Mouse (Mus musculus): ENCODE results near the gene Rab38. TPM values are rescaled to one million over a fixed set of nuclear protein-coding genes. Genes with fewer than 3 reads are reported as not detected.

Gene Rab38
- polyA plus RNA-seq (2014; fragmentation: Illumina TruSeq; extraction: RNeasy Lipid Tissue Mini Kit (QIAGEN cat#74804); ENCODE audit: low read depth, low replicate concordance): 3.6 TPM

DNA sequence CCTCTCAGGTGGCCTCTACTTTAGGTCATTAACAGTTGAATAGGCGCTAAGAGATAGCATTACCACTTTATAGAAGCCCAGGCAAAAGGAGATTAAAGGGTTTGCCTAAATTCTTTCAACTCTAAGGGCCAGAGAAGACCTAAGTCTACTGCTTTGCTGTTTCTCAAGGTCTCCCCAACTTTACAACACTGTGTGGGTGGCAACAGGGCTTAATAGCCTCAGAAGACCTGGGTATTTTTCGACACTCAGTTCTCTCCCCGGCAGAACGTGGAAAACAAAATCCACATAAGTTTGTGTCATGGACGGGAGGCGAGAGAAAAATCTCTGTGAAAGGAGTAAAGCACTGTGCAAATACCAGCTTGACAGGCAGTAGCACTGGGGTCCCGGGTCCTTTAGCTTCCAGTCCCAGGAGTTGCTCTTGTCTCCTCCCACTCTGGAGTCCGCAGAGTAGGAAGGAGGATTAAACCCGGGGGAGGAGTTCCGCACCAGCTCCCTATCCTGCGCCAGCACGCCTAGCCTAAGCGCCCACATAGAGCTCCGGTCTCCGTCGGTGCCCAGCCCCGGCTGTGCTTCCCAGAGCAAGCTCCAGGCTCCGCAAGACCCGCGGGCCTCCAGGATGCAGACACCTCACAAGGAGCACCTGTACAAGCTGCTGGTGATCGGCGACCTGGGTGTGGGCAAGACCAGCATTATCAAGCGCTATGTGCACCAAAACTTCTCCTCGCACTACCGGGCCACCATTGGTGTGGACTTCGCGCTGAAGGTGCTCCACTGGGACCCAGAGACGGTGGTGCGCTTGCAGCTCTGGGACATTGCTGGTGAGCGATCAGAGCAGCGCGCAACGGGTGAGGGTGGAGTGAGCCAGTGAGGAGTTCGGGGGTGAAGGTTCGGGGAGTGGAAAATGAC is at the start of gene Rab38:
TSS of gene Rab38 (plus strand) at position 488 of the 906 bp plus-strand sequence.

Other genes with a start within 250 kb of the Rab38 start
- 101 TPM for gene Ctsc, start 152.2 kb upstream of the Rab38 start, polyA plus RNA-seq (2014; fragmentation: Illumina TruSeq; extraction: RNeasy Lipid Tissue Mini Kit (QIAGEN cat#74804); ENCODE audit: low read depth, low replicate concordance)